Mouse (Mus musculus) layer of hippocampus, postnatal 36 days (tissue): ENCODE measurements around the gene Pxmp2. TPM values are rescaled to one million over a fixed set of nuclear protein-coding genes. Genes with fewer than 3 reads are reported as not detected.
A peak's percentile ranks its signal among the peaks of the same experiment; 100 is the strongest.

ENCODE experiments used
- DNase-seq, 2 experiments: peaks; one replicate each; pipeline ENCODE4 v3.0.0; 2022
- total RNA-seq, 2 experiments: library from RNA; stranded (reverse); gene quantifications; 2 replicates each; pipeline ENCODE4 v1.2.3; 2021

Pxmp2 gene
- total RNA-seq = 1 to 10 TPM; 8.5 to 9.4 TPM

GRCm38 (mm10) chr5:110285770-110286445 is at the start of gene Pxmp2, which contains the start of gene Pole:
Gene Pxmp2 (minus strand): TSS chr5:110286186.
Gene Pole (plus strand): TSS chr5:110286306.
- DNase-seq = peak; percentile 76 to 84

- DNase-seq = no peak
These were observed 44.5 kb upstream of the Pxmp2 start for GRCm38 (mm10) chr5:110330508-110330907.

- DNase-seq = no peak
These were observed 27.1 kb upstream of the Pxmp2 start for GRCm38 (mm10) chr5:110313127-110313526.

GRCm38 (mm10) chr5:110308861-110309260 is 22.9 kb upstream of the Pxmp2 start:
- DNase-seq = no peak

GRCm38 (mm10) chr5:110300591-110300990 is 14.6 kb upstream of the Pxmp2 start:
- no peak for DNase-seq

- no peak for DNase-seq
These were observed 10.7 kb upstream of the Pxmp2 start for GRCm38 (mm10) chr5:110296637-110297036.

GRCm38 (mm10) chr5:110291649-110292048 is 5.7 kb upstream of the Pxmp2 start:
- DNase-seq = no peak

- no peak for DNase-seq
These were observed 1.1 kb upstream of the Pxmp2 start for GRCm38 (mm10) chr5:110287084-110287475.

- DNase-seq = no peak
These were observed 579 bp upstream of the Pxmp2 start for GRCm38 (mm10) chr5:110286446-110287083.

- DNase-seq = no peak
These were observed 830 bp downstream of the Pxmp2 start for GRCm38 (mm10) chr5:110285156-110285555.

GRCm38 (mm10) chr5:110284536-110284935 is 1.4 kb downstream of the Pxmp2 start:
- DNase-seq = no peak

- DNase-seq = no peak
These were observed 4.0 kb downstream of the Pxmp2 start for GRCm38 (mm10) chr5:110281984-110282383.

GRCm38 (mm10) chr5:110276910-110277309 is 9.1 kb downstream of the Pxmp2 start:
- no peak for DNase-seq

- DNase-seq = no peak
These were observed 9.6 kb downstream of the Pxmp2 start for GRCm38 (mm10) chr5:110276391-110276790.

- no peak for DNase-seq
These were observed 11.1 kb downstream of the Pxmp2 start for GRCm38 (mm10) chr5:110274846-110275245.

- no peak for DNase-seq
These were observed 11.8 kb downstream of the Pxmp2 start for GRCm38 (mm10) chr5:110274147-110274546.

- DNase-seq = no peak
These were observed 15.7 kb downstream of the Pxmp2 start for GRCm38 (mm10) chr5:110270242-110270641.

GRCm38 (mm10) chr5:110269141-110270101 is 16.6 kb downstream of the Pxmp2 start, which contains the start of gene Pgam5:
Gene Pgam5 (minus strand): TSS chr5:110269913.
- peak; percentile 79 to 80 for DNase-seq

- DNase-seq = no peak
These were observed 19.0 kb downstream of the Pxmp2 start for GRCm38 (mm10) chr5:110266941-110267340.

GRCm38 (mm10) chr5:110244091-110244490 is 41.9 kb downstream of the Pxmp2 start:
- DNase-seq = no peak

GRCm38 (mm10) chr5:110232346-110232745 is 53.6 kb downstream of the Pxmp2 start:
- DNase-seq = no peak

- DNase-seq = no peak
These were observed 54.3 kb downstream of the Pxmp2 start for GRCm38 (mm10) chr5:110231638-110232037.
